Mouse (Mus musculus) cerebellum, adult 2 months (tissue): ENCODE results near the gene Dnajb12.

Experiments used
- CTCF ChIP-seq: fragments of 200-500 bp; IDR thresholded peaks from 2 replicates; pipeline ENCODE4 v1.5.1; 2011; ENCODE audit warnings: low read depth, mild to moderate bottlenecking, control low read depth, low read length, moderate library complexity, borderline replicate concordance; ENCODE audit not compliant: insufficient read depth
- POLR2A ChIP-seq: fragments of 200-500 bp; IDR thresholded peaks from 2 replicates; pipeline ENCODE4 v1.6.1; 2011; ENCODE audit warnings: low read length, control low read depth, borderline replicate concordance; ENCODE audit not compliant: insufficient read depth

DNA sequence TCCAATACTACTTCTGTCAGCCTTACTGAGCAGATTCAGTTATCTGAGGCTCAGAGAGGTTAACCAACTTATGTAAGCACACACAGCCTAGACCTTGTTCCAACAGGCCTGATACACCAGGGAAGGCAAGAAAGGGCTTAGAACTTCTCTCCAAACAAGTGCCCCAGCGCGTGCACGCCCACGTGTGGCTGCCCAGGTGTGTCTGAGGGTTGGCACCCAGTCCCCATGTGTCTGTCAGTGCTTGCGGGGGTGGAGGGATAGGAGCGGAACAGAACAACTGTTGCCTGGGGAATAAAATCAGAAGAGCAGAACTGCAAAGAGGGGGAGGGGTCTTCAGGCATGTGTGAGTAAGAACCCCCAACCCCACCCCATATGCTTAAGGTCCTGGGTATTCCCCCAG, 31.7 kb downstream of the Dnajb12 start:
- TF ChIP-seq CTCF (no peak), POLR2A (no peak)
